Mouse (Mus musculus): ENCODE results near the gene Strc.

- TF ChIP-seq CTCF (IDR thresholded peaks at IDR 0.05; ENCODE audit: extremely low read depth, insufficient read length, insufficient replicate concordance, low read depth, low read length) (no peak), POLR2A (IDR thresholded peaks at IDR 0.05; ENCODE audit: low read depth, low read length) (no peak)
Measured at GRCm38 (mm10) chr2:121363656-121364055, 23.3 kb downstream of the Strc start.
